Mouse (Mus musculus): ENCODE data around the gene Sh3pxd2a. TPM values are rescaled to one million over a fixed set of nuclear protein-coding genes. Genes with fewer than 3 reads are reported as not detected.
A peak's percentile ranks its signal among the peaks of the same experiment; 100 is the strongest.

Gene Sh3pxd2a
- polyA plus RNA-seq, 1 experiment from 2014 or later: 1.8 TPM

- Histone ChIP-seq H3K4me1 (peaks cover 4% of the 10 kb centered on the region), H3K9me3 (no peaks in the 10 kb centered on the region)
- no peak for DNase-seq (ENCODE audit: extremely low spot score, low spot score)
These were observed 198.0 kb downstream of the Sh3pxd2a start for GRCm38 (mm10) chr19:47266070-47266801.

GRCm38 (mm10) chr19:47264322-47265092 is 199.7 kb downstream of the Sh3pxd2a start:
- DNase-seq (ENCODE audit: extremely low spot score, low spot score): peak; percentile 76
- H3K27ac ChIP-seq: no peak overlapping the region
- H3K27me3 ChIP-seq (ENCODE audit: poor library complexity, severe bottlenecking): no peaks in the 10 kb centered on the region
- no peaks in the 10 kb centered on the region for H3K9me3 ChIP-seq
- peaks cover 7% of the 10 kb centered on the region for H3K4me1 ChIP-seq
- peaks cover 40% of the 10 kb centered on the region for H3K36me3 ChIP-seq (replicated peaks)
- 42% methylated on average over 11 of the region's 11 CpGs for WGBS
- H3K4me3 ChIP-seq: no peak overlapping the region

More at GRCm38 (mm10) chr19:47266070-47266801, 198.0 kb downstream of the Sh3pxd2a start:
- Histone ChIP-seq H3K27ac (no peak overlapping the region), H3K36me3 (replicated peaks) (peaks cover 50% of the 10 kb centered on the region), H3K4me3 (no peak overlapping the region), H3K27me3 (ENCODE audit: poor library complexity, severe bottlenecking) (no peaks in the 10 kb centered on the region)
- 91% methylated on average over 18 of the region's 18 CpGs for WGBS

GRCm38 (mm10) chr19:47263621-47264020 is 200.6 kb downstream of the Sh3pxd2a start:
- Histone ChIP-seq H3K4me3 (no peak overlapping the region), H3K9me3 (no peaks in the 10 kb centered on the region), H3K4me1 (peaks cover 12% of the 10 kb centered on the region), H3K27ac (no peak overlapping the region), H3K36me3 (replicated peaks) (peaks cover 31% of the 10 kb centered on the region), H3K27me3 (ENCODE audit: poor library complexity, severe bottlenecking) (no peaks in the 10 kb centered on the region)
- DNase-seq (ENCODE audit: extremely low spot score, low spot score): no peak
- WGBS: 91% methylated on average over 8 of the region's 8 CpGs

GRCm38 (mm10) chr19:47261196-47261595 is 203.0 kb downstream of the Sh3pxd2a start:
- peaks cover 5% of the 10 kb centered on the region for H3K27me3 ChIP-seq (ENCODE audit: poor library complexity, severe bottlenecking)
- H3K36me3 ChIP-seq (replicated peaks): peaks cover 7% of the 10 kb centered on the region
- H3K4me1 ChIP-seq: peaks cover 12% of the 10 kb centered on the region
- H3K9me3 ChIP-seq: no peaks in the 10 kb centered on the region
- no peak for DNase-seq (ENCODE audit: extremely low spot score, low spot score)
- H3K27ac ChIP-seq: no peak overlapping the region
- H3K4me3 ChIP-seq: no peak overlapping the region
- 91% methylated on average over 8 of the region's 8 CpGs for WGBS

- Histone ChIP-seq H3K27ac (peak overlapping the region; percentile 1; the same call in 1 of the 2 replicates), H3K4me3 (no peak overlapping the region), H3K9me3 (no peaks in the 10 kb centered on the region), H3K27me3 (ENCODE audit: poor library complexity, severe bottlenecking) (peaks cover 21% of the 10 kb centered on the region), H3K4me1 (peaks cover 11% of the 10 kb centered on the region), H3K36me3 (replicated peaks) (no peaks in the 10 kb centered on the region)
- peak; percentile 53 for DNase-seq (ENCODE audit: extremely low spot score, low spot score)
- WGBS: 4% methylated on average over 5 of the region's 5 CpGs
These were observed 204.6 kb downstream of the Sh3pxd2a start for GRCm38 (mm10) chr19:47259581-47259980.

- no peaks in the 10 kb centered on the region for H3K36me3 ChIP-seq (replicated peaks)
- H3K4me3 ChIP-seq: no peak overlapping the region
- H3K27me3 ChIP-seq (ENCODE audit: poor library complexity, severe bottlenecking): peaks cover 57% of the 10 kb centered on the region
- H3K4me1 ChIP-seq: peaks cover 25% of the 10 kb centered on the region
- H3K9me3 ChIP-seq: peaks cover 7% of the 10 kb centered on the region; the same call in 1 of the 2 replicates
- 83% methylated on average over 6 of the region's 6 CpGs for WGBS
- no peak for DNase-seq (ENCODE audit: extremely low spot score, low spot score)
- no peak overlapping the region for H3K27ac ChIP-seq
These were observed 208.3 kb downstream of the Sh3pxd2a start for GRCm38 (mm10) chr19:47255919-47256318.

- WGBS: 85% methylated on average over 2 of the region's 2 CpGs
- H3K9me3 ChIP-seq: peaks cover 7% of the 10 kb centered on the region; the same call in 1 of the 2 replicates
- H3K36me3 ChIP-seq (replicated peaks): no peaks in the 10 kb centered on the region
- H3K4me1 ChIP-seq: peaks cover 31% of the 10 kb centered on the region
- DNase-seq (ENCODE audit: extremely low spot score, low spot score): no peak
- peaks cover 66% of the 10 kb centered on the region for H3K27me3 ChIP-seq (ENCODE audit: poor library complexity, severe bottlenecking)
- H3K27ac ChIP-seq: no peak overlapping the region
- no peak overlapping the region for H3K4me3 ChIP-seq
These were observed 209.2 kb downstream of the Sh3pxd2a start for GRCm38 (mm10) chr19:47255036-47255435.

GRCm38 (mm10) chr19:47253053-47253628 is 211.1 kb downstream of the Sh3pxd2a start:
- Histone ChIP-seq H3K9me3 (peaks cover 7% of the 10 kb centered on the region; the same call in 1 of the 2 replicates), H3K36me3 (replicated peaks) (no peaks in the 10 kb centered on the region), H3K27me3 (ENCODE audit: poor library complexity, severe bottlenecking) (peaks cover 77% of the 10 kb centered on the region), H3K27ac (no peak overlapping the region), H3K4me1 (peaks cover 30% of the 10 kb centered on the region), H3K4me3 (peak overlapping the region; percentile 48)
- DNase-seq (ENCODE audit: extremely low spot score, low spot score): peak; percentile 20
- 5% methylated on average over 90 of the region's 90 CpGs for WGBS

GRCm38 (mm10) chr19:47250931-47251330 is 213.3 kb downstream of the Sh3pxd2a start:
- Histone ChIP-seq H3K4me1 (peaks cover 35% of the 10 kb centered on the region), H3K27me3 (ENCODE audit: poor library complexity, severe bottlenecking) (peaks cover 75% of the 10 kb centered on the region), H3K4me3 (no peak overlapping the region), H3K27ac (peak overlapping the region; percentile 26; the same call in 1 of the 2 replicates), H3K36me3 (replicated peaks) (no peaks in the 10 kb centered on the region), H3K9me3 (peaks cover 7% of the 10 kb centered on the region; the same call in 1 of the 2 replicates)
- peak; percentile 17 for DNase-seq (ENCODE audit: extremely low spot score, low spot score)
- 37% methylated on average over 6 of the region's 6 CpGs for WGBS

GRCm38 (mm10) chr19:47248906-47249568 is 215.2 kb downstream of the Sh3pxd2a start:
- Histone ChIP-seq H3K4me3 (no peak overlapping the region), H3K27me3 (ENCODE audit: poor library complexity, severe bottlenecking) (peaks cover 57% of the 10 kb centered on the region), H3K4me1 (peaks cover 38% of the 10 kb centered on the region), H3K36me3 (replicated peaks) (no peaks in the 10 kb centered on the region), H3K27ac (0 out of 2 replicates have a peak overlapping the region, but pooled peaks have one; percentile 35), H3K9me3 (peaks cover 5% of the 10 kb centered on the region; the same call in 1 of the 2 replicates)
- WGBS: 81% methylated on average over 16 of the region's 16 CpGs
- no peak for DNase-seq (ENCODE audit: extremely low spot score, low spot score)

- no peak overlapping the region for H3K27ac ChIP-seq
- H3K4me3 ChIP-seq: no peak overlapping the region
- no peaks in the 10 kb centered on the region for H3K36me3 ChIP-seq (replicated peaks)
- 92% methylated on average over 7 of the region's 7 CpGs for WGBS
- peaks cover 42% of the 10 kb centered on the region for H3K4me1 ChIP-seq
- no peak for DNase-seq (ENCODE audit: extremely low spot score, low spot score)
- no peaks in the 10 kb centered on the region for H3K9me3 ChIP-seq
- peaks cover 50% of the 10 kb centered on the region for H3K27me3 ChIP-seq (ENCODE audit: poor library complexity, severe bottlenecking)
These were observed 215.9 kb downstream of the Sh3pxd2a start for GRCm38 (mm10) chr19:47248296-47248695.

GRCm38 (mm10) chr19:47247791-47248190 is 216.4 kb downstream of the Sh3pxd2a start:
- WGBS: 84% methylated on average over 11 of the region's 11 CpGs
- Histone ChIP-seq H3K4me1 (peaks cover 39% of the 10 kb centered on the region), H3K9me3 (no peaks in the 10 kb centered on the region), H3K36me3 (replicated peaks) (no peaks in the 10 kb centered on the region), H3K27me3 (ENCODE audit: poor library complexity, severe bottlenecking) (peaks cover 45% of the 10 kb centered on the region), H3K27ac (no peak overlapping the region), H3K4me3 (no peak overlapping the region)
- DNase-seq (ENCODE audit: extremely low spot score, low spot score): no peak

All from forebrain, embryonic 10.5 days (tissue).